Mouse (Mus musculus) hematopoietic stem cell, adult 5-6 weeks (primary cell): ENCODE measurements around the gene Aqp3. TPM values are rescaled to one million over a fixed set of nuclear protein-coding genes. Genes with fewer than 3 reads are reported as not detected.
"Not testable (repeated sequence)": the region's sequence is repeated elsewhere in the genome, so short reads cannot be mapped to it uniquely, and the experiment has no call there.

Source experiments
- ATAC-seq, 2 experiments: fragments of 125-278 bp in 1 of 2; replicated peaks in 1 of 2; 2 replicates each; pipeline ENCODE4 v1.8.0; 2016 to 2017; ENCODE audit warnings: inconsistent platforms in 2 of 2, mild to moderate bottlenecking in 2 of 2, moderate number of reproducible peaks in 2 of 2, low read depth in 1 of 2, moderate TSS enrichment in 1 of 2; ENCODE audit not compliant: low FRiP score in 2 of 2, poor library complexity in 2 of 2, severe bottlenecking in 2 of 2, insufficient read depth in 1 of 2, low TSS enrichment in 1 of 2
- total RNA-seq: library from RNA; stranded (forward); fragments of 172-1452, 232-1000 nt; gene quantifications from 2 replicates; pipeline ENCODE4 v1.2.3, GENCODE M21; 2017

The Aqp3 gene
- total RNA-seq, 1 experiment from 2014 or later, result not detected

- no peak for ATAC-seq
Observed at GRCm38 (mm10) chr4:41114358-41115070, 16.5 kb upstream of the Aqp3 start.

- 0 out of 4 replicates have a peak, but pooled peaks of 1 of the 2 experiments have one; percentile 17 for ATAC-seq
Observed at GRCm38 (mm10) chr4:41108717-41109425, 10.9 kb upstream of the Aqp3 start.

- no peak for ATAC-seq
Observed at GRCm38 (mm10) chr4:41107440-41107839, 9.5 kb upstream of the Aqp3 start.

GRCm38 (mm10) chr4:41102901-41103300 lies 4.9 kb upstream of the Aqp3 start:
- no peak for ATAC-seq

- ATAC-seq, result no peak
Observed at GRCm38 (mm10) chr4:41100986-41101385, 3.0 kb upstream of the Aqp3 start.

- no peak for ATAC-seq
Observed at GRCm38 (mm10) chr4:41098577-41098951, 581 bp upstream of the Aqp3 start.

GRCm38 (mm10) chr4:41097381-41097780 lies 602 bp downstream of the Aqp3 start:
- ATAC-seq, result no peak

GRCm38 (mm10) chr4:41096794-41097193 lies 1.2 kb downstream of the Aqp3 start:
- no peak for ATAC-seq

GRCm38 (mm10) chr4:41096169-41096568 lies 1.8 kb downstream of the Aqp3 start:
- no peak for ATAC-seq

GRCm38 (mm10) chr4:41094361-41094760 lies 3.6 kb downstream of the Aqp3 start:
- ATAC-seq, result no peak

- no peak for ATAC-seq
Observed at GRCm38 (mm10) chr4:41092958-41093357, 5.0 kb downstream of the Aqp3 start.

- no peak for ATAC-seq
Observed at GRCm38 (mm10) chr4:41091391-41091790, 6.6 kb downstream of the Aqp3 start.

GRCm38 (mm10) chr4:41089705-41090104 lies 8.3 kb downstream of the Aqp3 start:
- no peak for ATAC-seq

GRCm38 (mm10) chr4:41089189-41089588 lies 8.8 kb downstream of the Aqp3 start:
- ATAC-seq, result no peak

GRCm38 (mm10) chr4:41087459-41088298 lies 10.3 kb downstream of the Aqp3 start:
- ATAC-seq, result peak in 1 of 2 experiments; percentile 17; a peak in 1 of 4 replicates

- no peak for ATAC-seq
Observed at GRCm38 (mm10) chr4:41086947-41087346, 11.0 kb downstream of the Aqp3 start.

GRCm38 (mm10) chr4:41084819-41085218 lies 13.2 kb downstream of the Aqp3 start:
- no peak for ATAC-seq

GRCm38 (mm10) chr4:41082803-41083202 lies 15.2 kb downstream of the Aqp3 start:
- ATAC-seq, result not testable (repeated sequence)
